Mouse (Mus musculus) intestine, postnatal 0 days (tissue): Measurements from ENCODE around the gene Sp4. TPM values are rescaled to one million over a fixed set of nuclear protein-coding genes. Genes with fewer than 3 reads are reported as not detected.
A peak's percentile ranks its signal among the peaks of the same experiment; 100 is the strongest.

Experiments used
- ATAC-seq: fragments of 200-750 bp; cut with Nextera tagmentation; 2 replicates; pipeline ENCODE4 v1.8.0; 2017; ENCODE audit warnings: mild to moderate bottlenecking, moderate TSS enrichment, moderate library complexity
- H3K27ac ChIP-seq: fragments of 300-500 bp; sonication (generic); 2 replicates; pipeline ENCODE4 v1.5.1; 2014; ENCODE audit warnings: mild to moderate bottlenecking, low read depth, low read length, moderate library complexity
- H3K27me3 ChIP-seq: fragments of 300-500 bp; sonication (generic); replicated peaks from 2 replicates; pipeline ENCODE4 v1.6.1; 2014; ENCODE audit warnings: low read length, mixed read lengths; ENCODE audit not compliant: control insufficient read depth, insufficient read depth
- H3K36me3 ChIP-seq: fragments of 300-500 bp; sonication (generic); 2 replicates; pipeline ENCODE4 v1.6.1; 2014; ENCODE audit warnings: mild to moderate bottlenecking, moderate library complexity; ENCODE audit not compliant: control insufficient read depth, insufficient read depth
- H3K4me1 ChIP-seq: fragments of 300-500 bp; sonication (generic); replicated peaks from 2 replicates; pipeline ENCODE4 v1.6.1; 2014; ENCODE audit warnings: antibody characterized with exemption, low read length, mixed read lengths; ENCODE audit not compliant: control insufficient read depth, insufficient read depth
- H3K4me2 ChIP-seq: fragments of 300-500 bp; sonication (generic); replicated peaks from 2 replicates; pipeline ENCODE4 v1.6.1; 2014; ENCODE audit warnings: low read depth, mild to moderate bottlenecking, moderate library complexity
- H3K4me3 ChIP-seq: fragments of 300-500 bp; sonication (generic); 2 replicates; pipeline ENCODE4 v1.5.1; 2014; ENCODE audit warnings: low read depth, low read length
- H3K9ac ChIP-seq: fragments of 300-500 bp; sonication (generic); 2 replicates; pipeline ENCODE4 v1.6.1; 2014; ENCODE audit warnings: mild to moderate bottlenecking, low read depth, low read length
- H3K9me3 ChIP-seq: fragments of 300-500 bp; sonication (generic); 2 replicates; pipeline ENCODE4 v1.6.1; 2016; ENCODE audit warnings: mixed run types; ENCODE audit not compliant: control insufficient read depth
- CTCF ChIP-seq: sonication (generic); IDR thresholded peaks from 2 replicates; pipeline ENCODE4 v1.5.1; 2016; ENCODE audit warnings: low read depth, mild to moderate bottlenecking, control low read depth, antibody characterized with exemption, moderate library complexity
- WGBS: fragments of 180-500 bp; shearing (Covaris S2); extraction: QIAGEN DNeasy Blood & Tissue Kit; methylation state at CpG from one replicate; pipeline ENCODE4 v1.1.7; 2014; 5-methylcytosine and 5-hydroxymethylcytosine counted together
- polyA plus RNA-seq: library from polyadenylated mRNA; unstranded; fragments of >200 nt; fragmentation: Nextera tagmentation; extraction: Ambion mirVana; gene quantifications from 2 replicates; pipeline ENCODE4 v1.2.1, GENCODE M21; 2015

The Sp4 gene
- polyA plus RNA-seq, 1 experiment from 2014 or later: 2.0 TPM

- ATAC-seq: no peak
- no peaks in the 10 kb centered on the region for H3K4me1 ChIP-seq
- H3K4me2 ChIP-seq: no peak overlapping the region
- no peak overlapping the region for H3K9ac ChIP-seq
- no peak overlapping the region for H3K4me3 ChIP-seq
- no peaks in the 10 kb centered on the region for H3K9me3 ChIP-seq
- WGBS: 50% methylated on average over 1 of the region's 1 CpGs
- H3K27me3 ChIP-seq: no peaks in the 10 kb centered on the region
- TF ChIP-seq CTCF: no peak
- no peaks in the 10 kb centered on the region; the same call in 1 of the 2 replicates for H3K36me3 ChIP-seq
- H3K27ac ChIP-seq: no peak overlapping the region
Measured at GRCm38 (mm10) chr12:118255292-118255782, 45.9 kb downstream of the Sp4 start.

GRCm38 (mm10) chr12:118221182-118221581 lies 80.1 kb downstream of the Sp4 start:
- Histone ChIP-seq H3K4me1 (no peaks in the 10 kb centered on the region), H3K36me3 (no peaks in the 10 kb centered on the region), H3K9ac (no peak overlapping the region), H3K9me3 (no peaks in the 10 kb centered on the region), H3K27me3 (no peaks in the 10 kb centered on the region), H3K4me3 (no peak overlapping the region), H3K4me2 (no peak overlapping the region), H3K27ac (no peak overlapping the region)
- TF ChIP-seq CTCF: no peak
- ATAC-seq: no peak
- WGBS: 57% methylated on average over 3 of the region's 3 CpGs

GRCm38 (mm10) chr12:118220062-118220461 lies 81.2 kb downstream of the Sp4 start:
- no peak for ATAC-seq
- no peaks in the 10 kb centered on the region for H3K4me1 ChIP-seq
- no peaks in the 10 kb centered on the region for H3K9me3 ChIP-seq
- no peak overlapping the region for H3K27ac ChIP-seq
- no peak overlapping the region for H3K4me2 ChIP-seq
- H3K4me3 ChIP-seq: no peak overlapping the region
- H3K27me3 ChIP-seq: no peaks in the 10 kb centered on the region
- TF ChIP-seq CTCF: no peak
- H3K9ac ChIP-seq: no peak overlapping the region
- H3K36me3 ChIP-seq: no peaks in the 10 kb centered on the region

GRCm38 (mm10) chr12:118212163-118212562 lies 89.1 kb downstream of the Sp4 start:
- ATAC-seq: no peak
- H3K36me3 ChIP-seq: no peaks in the 10 kb centered on the region

GRCm38 (mm10) chr12:118198386-118199093 lies 102.7 kb downstream of the Sp4 start, which contains the start of gene Dnah11:
Gene Dnah11, minus strand, starts transcription at chr12:118199043.
- H3K4me1 ChIP-seq: 0 out of 2 replicates have a peak, but pooled peaks cover 3% of the 10 kb centered on the region
- H3K9me3 ChIP-seq: no peaks in the 10 kb centered on the region
- TF ChIP-seq CTCF: no peak
- H3K27ac ChIP-seq: no peak within 1 kb of the TSS
- peak within 1 kb of the TSS; percentile 27; the same call in 1 of the 2 replicates for H3K9ac ChIP-seq
- H3K4me2 ChIP-seq: peak within 1 kb of the TSS; percentile 96
- ATAC-seq: peak; percentile 99
- peak within 1 kb of the TSS; percentile 57 for H3K4me3 ChIP-seq
- H3K27me3 ChIP-seq: peaks cover 6% of the 10 kb centered on the region; the same call in 1 of the 2 replicates
- H3K36me3 ChIP-seq: no peaks in the 10 kb centered on the region
- under 1% methylated on average over 47 of the region's 47 CpGs for WGBS

More at GRCm38 (mm10) chr12:118212163-118212562, 89.1 kb downstream of the Sp4 start:
- Histone ChIP-seq H3K9me3 (no peaks in the 10 kb centered on the region), H3K27ac (no peak overlapping the region), H3K4me1 (no peaks in the 10 kb centered on the region), H3K4me3 (no peak overlapping the region), H3K27me3 (no peaks in the 10 kb centered on the region), H3K9ac (no peak overlapping the region), H3K4me2 (no peak overlapping the region)
- 66% methylated on average over 2 of the region's 2 CpGs for WGBS
- TF ChIP-seq CTCF: no peak

GRCm38 (mm10) chr12:118196583-118196982 lies 104.7 kb downstream of the Sp4 start:
- Histone ChIP-seq H3K9me3 (no peaks in the 10 kb centered on the region), H3K36me3 (no peaks in the 10 kb centered on the region), H3K4me1 (0 out of 2 replicates have a peak, but pooled peaks cover 3% of the 10 kb centered on the region), H3K27me3 (peaks cover 6% of the 10 kb centered on the region; the same call in 1 of the 2 replicates), H3K4me2 (no peak overlapping the region), H3K4me3 (no peak overlapping the region), H3K9ac (no peak overlapping the region), H3K27ac (no peak overlapping the region)
- no peak for TF ChIP-seq CTCF
- ATAC-seq: no peak
- WGBS: 75% methylated on average over 2 of the region's 2 CpGs
